Mouse (Mus musculus): ENCODE measurements around the gene Olfr117. TPM values are rescaled to one million over a fixed set of nuclear protein-coding genes. Genes with fewer than 3 reads are reported as not detected.
"Not testable (repeated sequence)": the region's sequence is repeated elsewhere in the genome, so short reads cannot be mapped to it uniquely, and the experiment has no call there.

Gene Olfr117
- not detected for total RNA-seq (2021)
- long read RNA-seq, experiment 1, result 0 reads
- long read RNA-seq, experiment 2, result 0 reads

- no peak for DNase-seq (ENCODE audit: extremely low spot score in 1 of 2, low spot score in 2 of 2)
- no peak for TF ChIP-seq CTCF (IDR thresholded peaks at IDR 0.05)
- H3K27ac ChIP-seq, result no peak within 1 kb of the TSS
- no peak within 1 kb of the TSS for H3K4me3 ChIP-seq
- intact Hi-C loops (cut with DNase I), result no loop called here
Measured at GRCm38 (mm10) chr17:37663682-37664081, at the start of gene Olfr117. Gene Olfr117, minus strand, starts transcription at chr17:37663782.

DNA sequence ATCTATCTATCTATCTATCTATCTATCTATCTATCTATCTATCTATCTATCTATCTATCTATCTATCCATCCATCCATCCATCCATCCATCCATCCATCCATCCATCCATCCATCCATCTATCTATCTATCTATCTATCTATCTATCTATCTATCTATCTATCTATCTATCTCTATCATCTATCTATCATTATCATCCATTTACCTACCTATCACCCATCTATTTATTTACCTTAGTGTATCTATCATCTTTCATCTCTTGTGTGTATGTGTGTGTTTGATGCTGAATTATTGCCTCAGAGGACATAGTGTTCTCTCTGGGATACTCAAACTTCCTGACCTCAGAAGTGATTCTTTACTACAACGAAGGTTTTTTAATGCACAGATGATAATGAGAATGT lies 32.7 kb upstream of the Olfr117 start, which contains the start of gene Olfr119:
TSS of gene Olfr119 (plus strand) at position 301 of the 400 bp plus-strand sequence.
- intact Hi-C loops (cut with DNase I); H3K27ac ChIP-seq; H3K4me3 ChIP-seq: not testable (repeated sequence)

DNA sequence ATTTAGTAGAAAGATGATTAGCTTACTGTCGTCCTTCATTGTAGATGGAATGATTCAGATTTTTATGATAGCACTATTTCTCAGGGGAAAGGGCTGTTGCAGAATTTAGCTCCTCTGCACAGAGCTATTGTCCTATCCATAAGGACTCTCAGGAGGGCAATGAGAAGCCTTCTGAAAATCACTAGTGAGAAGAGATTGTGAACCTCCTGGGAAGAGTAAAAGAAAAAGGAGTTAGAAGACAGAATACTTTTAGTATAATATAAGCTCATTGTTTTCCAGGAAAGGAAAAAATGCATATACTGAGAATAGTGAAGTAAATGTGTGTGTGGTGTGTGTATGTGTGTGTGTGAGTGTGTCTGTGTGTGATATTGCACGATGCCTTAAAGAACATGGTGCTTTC lies 3.1 kb upstream of the Olfr117 start, which contains the start of gene Olfr118:
TSS of gene Olfr118 (plus strand) at position 301 of the 400 bp plus-strand sequence.
- no peak for TF ChIP-seq CTCF (IDR thresholded peaks at IDR 0.05)
- Histone ChIP-seq H3K27ac (no peak within 1 kb of the TSS), H3K4me3 (no peak within 1 kb of the TSS)
- intact Hi-C loops (cut with DNase I), result no loop called here
- no peak for DNase-seq (ENCODE audit: extremely low spot score in 1 of 2, low spot score in 2 of 2)

More for the DNA sequence above, 32.7 kb upstream of the Olfr117 start, which contains the start of gene Olfr119:
- DNase-seq (ENCODE audit: extremely low spot score in 1 of 2, low spot score in 2 of 2), result not testable (repeated sequence)

- Histone ChIP-seq H3K27ac (no peak within 1 kb of the TSS), H3K4me3 (no peak within 1 kb of the TSS)
- DNase-seq (ENCODE audit: extremely low spot score in 1 of 2, low spot score in 2 of 2), result no peak
- no peak for TF ChIP-seq CTCF (IDR thresholded peaks at IDR 0.05)
- intact Hi-C loops (cut with DNase I), result no loop called here
Measured at GRCm38 (mm10) chr17:37627009-37627408, 36.6 kb downstream of the Olfr117 start, which contains the start of the genes Olfr115 and Olfr116. Gene Olfr115, minus strand, starts transcription at chr17:37627109. Gene Olfr116, minus strand, starts transcription at chr17:37627199.

Other genes starting within 250 kb of the Olfr117 start
- not detected for gene Olfr108, start 218.3 kb downstream of the Olfr117 start, total RNA-seq (2021)
- gene Olfr109, start 204.9 kb downstream of the Olfr117 start, total RNA-seq (2021), result not detected
- not detected for gene H2-M2, start 180.2 kb downstream of the Olfr117 start, total RNA-seq (2021)
- not detected for gene Olfr110, start 171.3 kb downstream of the Olfr117 start, total RNA-seq (2021)
- not detected for gene Olfr111, start 155.8 kb downstream of the Olfr117 start, total RNA-seq (2021)
- not detected for gene Olfr112, start 94.3 kb downstream of the Olfr117 start, total RNA-seq (2021)
- not detected for gene Olfr113, start 86.1 kb downstream of the Olfr117 start, total RNA-seq (2021)
- not detected for gene Olfr114, start 71.0 kb downstream of the Olfr117 start, total RNA-seq (2021)
- gene Olfr115, start 36.7 kb downstream of the Olfr117 start, total RNA-seq (2021), result not detected
- gene Olfr116, start 36.6 kb downstream of the Olfr117 start, total RNA-seq (2021), result not detected
- gene Olfr118, start 3.2 kb upstream of the Olfr117 start, total RNA-seq (2021), result not detected
- not detected for gene Olfr119, start 32.8 kb upstream of the Olfr117 start, total RNA-seq (2021)
- gene Olfr120, start 58.0 kb upstream of the Olfr117 start, total RNA-seq (2021), result not detected
- not detected for gene Olfr121, start 85.1 kb upstream of the Olfr117 start, total RNA-seq (2021)
- not detected for gene Olfr122, start 104.8 kb upstream of the Olfr117 start, total RNA-seq (2021)
- not detected for gene Olfr123, start 129.7 kb upstream of the Olfr117 start, total RNA-seq (2021)
- not detected for gene Olfr124, start 136.1 kb upstream of the Olfr117 start, total RNA-seq (2021)
- gene Olfr125, start 169.2 kb upstream of the Olfr117 start, total RNA-seq (2021), result not detected
- gene Olfr126, start 183.7 kb upstream of the Olfr117 start, total RNA-seq (2021), result not detected
- gene Olfr127, start 236.7 kb upstream of the Olfr117 start, total RNA-seq (2021), result not detected

Data from left cerebral cortex, adult 2 months (tissue).